Mouse (Mus musculus) skeletal muscle tissue, postnatal 0 days (tissue): Measurements from ENCODE around the gene Il16. TPM values are rescaled to one million over a fixed set of nuclear protein-coding genes. Genes with fewer than 3 reads are reported as not detected.

ENCODE experiments used
- polyA plus RNA-seq: library from polyadenylated mRNA; unstranded; fragments of >200 nt; fragmentation: Nextera tagmentation; extraction: Ambion mirVana; gene quantifications from 2 replicates; pipeline ENCODE4 v1.2.1, GENCODE M21; 2015

Il16 gene
- 4.6 and 5.0 TPM in 2 replicates for polyA plus RNA-seq

DNA sequence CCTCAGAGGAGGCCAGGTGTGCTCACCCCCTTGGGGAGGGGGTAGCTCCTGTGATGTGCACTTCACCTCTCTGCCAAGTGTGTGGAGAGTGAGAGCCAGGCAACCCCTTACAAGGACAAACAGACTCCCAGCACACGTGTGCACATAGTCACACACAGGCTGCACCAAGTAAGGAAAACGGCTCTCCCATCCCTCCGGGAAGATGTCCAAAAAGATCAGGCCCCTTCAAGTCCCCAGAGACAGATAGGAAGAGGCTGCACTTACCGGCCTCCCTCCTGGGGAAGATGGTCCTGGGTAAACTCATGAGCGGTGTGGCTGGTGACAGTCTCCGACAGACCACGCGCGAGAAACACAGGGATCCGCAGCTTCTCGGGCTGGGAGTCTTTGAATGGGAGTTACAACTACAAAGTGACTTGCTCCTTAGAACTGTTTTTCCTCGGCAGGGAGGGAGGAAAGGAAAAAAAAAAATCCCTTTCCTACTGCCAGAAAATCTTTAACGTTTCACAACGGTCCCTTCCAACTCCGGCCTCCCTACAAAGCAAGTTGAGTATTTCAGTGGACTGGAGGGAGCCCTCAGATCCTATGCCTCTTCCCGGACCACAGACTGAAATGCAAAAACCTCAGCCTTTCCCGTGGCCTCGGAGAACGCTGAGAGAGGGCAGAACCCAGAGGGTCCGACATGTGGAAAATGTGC, at the start of gene Il16:
Gene Il16, minus strand, starts transcription at position 314 of the 694 bp plus-strand sequence.

DNA sequence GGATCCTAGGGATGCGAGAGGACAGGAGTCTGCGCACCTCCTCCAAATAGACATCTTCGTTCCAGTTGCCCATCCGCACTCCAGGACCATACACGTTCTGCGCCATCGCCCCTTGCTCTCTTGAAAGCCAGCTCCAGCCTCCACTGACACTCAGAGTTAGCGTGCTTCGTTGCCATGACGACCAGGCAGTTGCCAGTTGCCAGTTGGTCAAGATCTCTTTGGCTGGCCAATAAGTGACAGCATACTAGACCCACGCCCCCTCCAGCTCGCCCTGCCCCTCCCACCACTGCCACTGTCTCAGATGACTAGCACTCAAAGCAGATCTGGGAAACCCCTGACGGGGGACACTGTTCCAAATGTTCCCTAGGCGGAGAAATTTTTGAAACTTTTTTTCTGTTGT, 49.2 kb upstream of the Il16 start, which contains the start of gene Cfap161:
Gene Cfap161, minus strand, starts transcription at position 176 of the 400 bp plus-strand sequence.

DNA sequence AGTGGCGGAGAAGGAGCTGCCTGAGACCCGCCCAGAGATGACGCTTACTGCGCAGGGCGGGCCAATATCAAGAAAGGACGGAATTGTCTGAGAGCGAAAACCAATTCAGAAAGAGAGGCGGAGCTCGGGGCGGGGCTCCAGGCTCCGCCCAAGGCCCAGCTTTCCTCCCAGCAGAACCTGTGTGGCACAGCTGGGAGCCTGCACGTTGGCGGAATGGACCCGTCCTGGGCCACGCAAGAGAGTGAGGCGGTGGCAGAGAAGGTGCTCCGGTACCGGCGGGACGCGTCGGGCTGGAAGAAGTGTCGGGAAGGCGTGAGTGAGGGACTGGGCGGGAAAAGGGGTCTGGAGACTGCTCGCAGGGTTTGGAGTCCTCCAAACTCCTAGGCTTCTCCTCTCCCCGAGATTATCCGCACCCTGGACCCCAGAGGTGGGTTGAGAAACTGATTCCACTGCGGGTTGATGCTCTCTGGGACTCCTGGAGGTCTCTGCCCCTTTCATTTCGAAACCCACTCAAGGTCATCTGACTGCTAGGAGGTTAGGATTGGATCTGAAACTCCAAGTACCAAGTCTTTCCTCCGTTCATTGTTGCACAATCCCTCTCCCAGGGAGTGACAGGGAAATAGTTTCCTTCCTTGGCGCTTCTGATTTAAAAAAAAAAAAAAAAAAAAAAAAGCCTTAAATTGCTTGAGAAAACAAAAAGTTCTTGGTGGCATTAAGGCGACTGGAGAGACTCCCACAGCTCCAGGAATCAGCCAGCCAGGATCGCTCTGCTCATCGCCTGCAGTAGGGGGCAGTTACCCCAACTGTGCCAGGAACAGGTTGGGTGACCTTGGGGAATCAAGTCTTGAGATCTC, 113.5 kb downstream of the Il16 start, which contains the start of gene Stard5:
Gene Stard5, plus strand, starts transcription at position 132 of the 854 bp plus-strand sequence.

Other genes starting within 250 kb of the Il16 start
- 0.56 and 1.0 TPM in 2 replicates for gene Tmc3, start 160.8 kb downstream of the Il16 start, polyA plus RNA-seq
- 6.6 and 9.6 TPM in 2 replicates for gene Stard5, start 113.8 kb downstream of the Il16 start, polyA plus RNA-seq
- gene Cfap161, start 49.2 kb upstream of the Il16 start, polyA plus RNA-seq: 0.10 TPM in 1 of 2 replicates, not detected in the other
- 5.7 and 8.2 TPM in 2 replicates for gene Tlnrd1, start 138.6 kb upstream of the Il16 start, polyA plus RNA-seq
- 51.2 and 53.6 TPM in 2 replicates for gene Mesd, start 138.7 kb upstream of the Il16 start, polyA plus RNA-seq